ENCODE assay signal across 24 mouse cellular contexts in the genomic region with DNA sequence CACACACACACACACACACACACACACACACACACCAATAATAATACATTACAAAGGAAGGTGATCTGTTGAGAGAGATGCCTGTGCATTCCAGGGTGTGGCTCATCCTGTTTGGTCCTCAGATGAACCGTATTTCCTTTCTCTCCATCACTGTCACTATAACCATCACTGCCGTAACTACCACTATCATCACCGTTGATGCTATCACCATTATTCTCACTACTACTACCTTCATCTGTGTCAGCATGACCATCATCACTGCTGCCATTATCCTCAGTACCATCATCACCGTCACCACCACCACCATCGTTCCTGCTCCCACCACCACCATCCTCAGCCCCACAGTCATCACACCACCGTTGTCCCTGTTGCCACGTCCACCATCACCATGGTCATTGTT. TPM values are rescaled to one million over a fixed set of nuclear protein-coding genes. Genes with fewer than 3 reads are reported as not detected.
"Had no signal": no experiment of that assay in that cellular context is flagged by ENCODE, and none has a peak within 500 bp of the region (broad histone marks: within the 10 kb centered on the region; RNA-seq: fewer than 3 reads in every experiment).

No protein-coding gene starts in this region.

- H3K9me3 ChIP-seq: limb, embryonic 12.5 days; limb, embryonic 15.5 days; liver, embryonic 15.5 days; lung, embryonic 15.5 days; midbrain, embryonic 12.5 days; midbrain, embryonic 15.5 days had no signal

- H3K27ac ChIP-seq: limb, embryonic 12.5 days; limb, embryonic 15.5 days; liver, embryonic 15.5 days; lung, embryonic 15.5 days; midbrain, embryonic 12.5 days; midbrain, embryonic 15.5 days had no signal

- H3K9ac ChIP-seq: limb, embryonic 12.5 days; limb, embryonic 15.5 days; liver, embryonic 15.5 days; lung, embryonic 15.5 days; midbrain, embryonic 12.5 days; midbrain, embryonic 15.5 days had no signal

- H3K4me3 ChIP-seq: limb, embryonic 12.5 days; limb, embryonic 15.5 days; liver, embryonic 15.5 days; lung, embryonic 15.5 days; midbrain, embryonic 12.5 days; midbrain, embryonic 15.5 days; myocyte had no signal

- H3K4me2 ChIP-seq: limb, embryonic 12.5 days; limb, embryonic 15.5 days; liver, embryonic 11.5 days; liver, embryonic 15.5 days; lung, embryonic 15.5 days; midbrain, embryonic 12.5 days; midbrain, embryonic 15.5 days had no signal

- H3K36me3 ChIP-seq: limb, embryonic 12.5 days; limb, embryonic 15.5 days; liver, embryonic 15.5 days; lung, embryonic 15.5 days; midbrain, embryonic 12.5 days; midbrain, embryonic 15.5 days had no signal

- DNase-seq: kidney, adult 11 months; kidney, adult 8-10 months; kidney, postnatal 14 days; layer of hippocampus, postnatal 36 days; left cerebral cortex, postnatal 4 days; lung, adult 18-20 months; lung, postnatal 10 days; lung, postnatal 36 days; right cerebral cortex, adult 18-20 months; right cerebral cortex, postnatal 14 days; right cerebral cortex, postnatal 4 days; thymus, adult 18-20 months; thymus, postnatal 36 days had no signal

- ATAC-seq: midbrain, embryonic 15.5 days had no signal

- H3K27me3 ChIP-seq: limb, embryonic 12.5 days; limb, embryonic 15.5 days; liver, embryonic 15.5 days; lung, embryonic 15.5 days; midbrain, embryonic 12.5 days; midbrain, embryonic 15.5 days had no signal

- H3K4me1 ChIP-seq: limb, embryonic 12.5 days; liver, embryonic 15.5 days; lung, embryonic 15.5 days; midbrain, embryonic 12.5 days; midbrain, embryonic 15.5 days had no signal

RNA-seq across cellular contexts. Expression of gene Cd5, which starts 6.8 kb away (rescaled TPM):
- polyA plus RNA-seq: liver, embryonic 11.5 days; liver, embryonic 15.5 days; myocyte had no signal

RNA-seq across cellular contexts. Expression of gene Pga5, which starts 54.1 kb away (rescaled TPM):
- polyA plus RNA-seq: kidney, embryonic 16.5 days; limb, embryonic 12.5 days; limb, embryonic 15.5 days; liver, embryonic 11.5 days; liver, embryonic 15.5 days; lung, embryonic 15.5 days; midbrain, embryonic 12.5 days; midbrain, embryonic 15.5 days; neural tube, embryonic 11.5 days; neural tube, embryonic 14.5 days had no signal
